Mouse (Mus musculus): Measurements from ENCODE around the gene Gm14180.
"Not testable (repeated sequence)": the region's sequence is repeated elsewhere in the genome, so short reads cannot be mapped to it uniquely, and the experiment has no call there.

Gene Gm14180

DNA sequence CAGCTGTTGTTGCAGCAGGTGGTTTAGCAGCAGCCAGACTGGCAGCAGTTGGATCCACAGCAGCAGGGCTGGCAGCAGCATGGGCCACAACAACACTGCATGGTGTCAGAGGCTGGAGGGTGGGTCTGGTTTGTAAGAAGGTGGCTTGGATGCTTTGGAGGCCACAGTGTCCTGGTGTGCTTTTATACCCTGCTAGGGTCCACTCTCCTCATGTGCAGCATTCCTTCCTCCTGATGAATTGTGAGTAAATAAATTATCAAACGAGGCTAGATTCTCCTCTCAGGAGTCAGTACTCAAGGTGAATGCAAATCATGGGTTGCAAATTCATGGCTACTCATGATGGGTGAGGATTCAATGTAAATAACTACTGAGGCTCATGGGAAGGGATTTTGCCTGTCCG is at the start of gene Gm14180:
Gene Gm14180 (minus strand): TSS at position 101 of the 400 bp plus-strand sequence.
- DNase-seq (ENCODE audit: low read depth), result no peak

DNA sequence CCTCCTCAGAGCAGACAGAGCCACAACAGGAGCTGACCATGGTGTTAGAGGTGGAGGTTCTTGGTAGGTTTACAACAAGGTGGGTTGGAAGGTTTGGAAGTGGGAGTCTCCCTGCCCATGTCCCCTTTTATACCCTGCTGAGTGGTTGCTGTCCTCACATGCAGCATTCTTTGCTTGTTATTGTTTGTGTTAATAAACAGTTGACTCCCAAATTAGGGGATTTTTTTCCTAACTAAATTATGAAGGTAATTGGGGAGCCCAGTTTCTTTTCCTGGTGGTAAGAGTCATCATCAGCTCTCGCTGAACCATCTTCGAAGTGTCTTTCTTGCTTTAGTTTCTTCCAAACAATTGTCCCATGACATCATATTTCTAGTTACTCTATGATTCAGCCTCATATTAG is 46.5 kb upstream of the Gm14180 start, which contains the start of gene Krtap4-8:
Gene Krtap4-8 (minus strand): TSS at position 101 of the 400 bp plus-strand sequence.
- no peak for DNase-seq (ENCODE audit: low read depth)

DNA sequence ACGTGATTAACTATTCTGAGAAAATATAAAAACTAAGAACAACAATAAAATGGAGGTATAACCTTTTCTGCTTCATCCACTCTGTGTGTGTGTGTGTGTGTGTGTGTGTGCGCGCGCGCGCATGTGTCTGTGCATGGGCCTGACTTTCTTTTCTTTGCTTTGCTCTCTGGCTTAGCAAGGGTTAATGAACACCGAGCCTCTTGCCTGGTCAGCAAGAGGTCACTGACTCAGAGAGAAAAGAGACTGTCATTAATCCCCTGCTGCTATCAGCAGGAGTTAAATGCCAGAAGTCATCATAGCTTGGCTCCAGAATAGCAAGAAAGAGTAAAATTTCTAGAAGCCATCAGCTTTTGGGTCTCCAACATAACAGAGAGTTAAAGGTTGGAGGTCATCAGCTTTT is 44.3 kb upstream of the Gm14180 start:
- DNase-seq (ENCODE audit: low read depth), result no peak

DNA sequence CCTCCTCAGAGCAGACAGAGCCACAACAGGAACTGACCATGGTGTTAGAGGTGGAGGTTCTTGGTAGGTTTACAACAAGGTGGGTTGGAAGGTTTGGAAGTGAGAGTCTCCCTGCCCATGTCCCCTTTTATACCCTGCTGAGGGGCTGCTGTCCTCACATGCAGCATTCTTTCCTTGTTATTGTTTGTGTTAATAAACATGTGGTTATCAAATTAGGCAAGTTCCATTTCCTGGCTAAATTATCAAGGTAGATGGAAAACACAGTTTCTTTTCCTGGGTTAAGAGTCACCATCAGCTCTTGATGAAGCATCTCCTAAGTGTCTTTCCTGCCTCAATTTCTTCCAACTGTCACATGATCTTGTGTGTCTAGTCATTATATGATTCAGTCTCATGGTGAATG is 38.7 kb upstream of the Gm14180 start, which contains the start of gene Gm11595:
Gene Gm11595 (minus strand): TSS at position 101 of the 400 bp plus-strand sequence.
- not testable (repeated sequence) for DNase-seq (ENCODE audit: low read depth)

DNA sequence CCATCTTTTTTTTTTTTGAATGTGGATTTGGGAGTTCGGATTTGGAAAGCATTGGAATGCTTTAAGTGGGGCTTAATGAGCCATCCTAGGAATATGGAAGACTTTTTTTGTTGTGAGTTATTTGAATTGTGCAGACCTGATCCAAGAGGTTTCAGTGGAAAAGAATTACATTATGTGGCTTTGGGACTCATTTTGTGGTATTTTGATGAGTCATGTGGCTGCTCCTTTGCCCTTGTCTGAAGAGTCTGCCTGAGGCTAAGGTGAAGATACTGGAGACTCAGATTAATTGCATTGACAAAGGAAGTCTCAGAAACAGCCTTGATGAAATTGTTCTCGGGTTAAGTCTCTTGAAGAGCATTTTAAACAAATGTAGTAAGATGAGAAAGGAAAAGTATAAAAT is 34.3 kb upstream of the Gm14180 start:
- DNase-seq (ENCODE audit: low read depth), result no peak

DNA sequence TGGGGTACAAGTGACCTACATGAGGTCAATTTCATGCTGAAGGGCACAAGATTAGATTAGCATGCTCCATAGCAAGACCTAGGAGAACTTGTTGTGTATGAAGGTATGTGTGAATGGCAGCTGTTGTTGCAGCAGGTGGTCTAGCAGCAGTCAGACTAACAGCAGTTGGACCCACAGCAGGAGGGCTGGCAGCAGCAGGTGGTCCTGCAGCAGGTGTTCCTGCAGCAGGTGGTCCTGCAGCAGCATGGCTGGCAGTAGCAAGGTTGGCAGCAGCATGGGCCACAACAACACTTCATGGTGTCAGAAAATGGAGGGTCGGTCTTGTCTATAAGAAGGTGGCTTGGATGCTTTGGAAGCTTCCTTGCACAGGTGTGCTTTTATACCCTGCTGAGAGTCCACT is 24.8 kb upstream of the Gm14180 start:
- DNase-seq (ENCODE audit: low read depth), result no peak

DNA sequence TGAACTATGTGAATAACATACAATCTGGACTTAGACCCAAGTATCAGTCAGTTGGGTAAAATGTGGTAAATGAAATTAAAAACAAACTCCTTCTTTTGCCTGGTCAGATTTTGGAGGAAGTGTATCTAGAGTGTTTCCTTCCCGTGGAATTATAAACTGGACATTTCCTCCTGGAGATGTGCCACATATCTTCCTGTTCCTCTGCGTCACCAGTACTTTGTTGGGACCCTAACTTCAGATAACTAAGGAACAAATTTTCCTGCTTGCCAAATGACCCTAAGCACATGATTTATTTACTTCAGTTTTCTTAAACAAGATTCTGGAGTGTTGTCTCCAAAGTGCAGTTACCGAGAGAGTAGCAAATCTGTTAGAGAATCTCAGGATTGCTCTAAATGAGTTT is 9.9 kb upstream of the Gm14180 start:
- DNase-seq (ENCODE audit: low read depth), result no peak

DNA sequence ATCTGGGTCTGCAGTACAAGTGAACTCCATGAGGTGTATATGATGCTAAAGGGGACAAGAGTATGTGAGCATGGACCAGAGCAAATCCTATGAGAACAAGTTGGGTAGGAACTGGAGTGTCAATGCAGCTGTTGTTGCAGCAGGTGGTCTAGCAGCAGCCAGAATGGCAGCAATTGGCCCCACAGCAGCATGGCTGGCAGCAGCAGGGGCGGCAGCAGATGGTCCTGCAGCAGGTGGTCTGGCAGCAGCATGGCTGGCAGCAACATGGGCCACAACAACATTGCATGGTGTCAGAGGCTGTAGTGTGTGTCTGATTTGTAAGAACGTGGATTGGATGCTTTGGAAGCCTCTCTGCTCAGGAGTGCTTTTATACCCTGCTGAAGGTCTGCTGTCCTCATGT is 10.0 kb downstream of the Gm14180 start:
- no peak for DNase-seq (ENCODE audit: low read depth)

DNA sequence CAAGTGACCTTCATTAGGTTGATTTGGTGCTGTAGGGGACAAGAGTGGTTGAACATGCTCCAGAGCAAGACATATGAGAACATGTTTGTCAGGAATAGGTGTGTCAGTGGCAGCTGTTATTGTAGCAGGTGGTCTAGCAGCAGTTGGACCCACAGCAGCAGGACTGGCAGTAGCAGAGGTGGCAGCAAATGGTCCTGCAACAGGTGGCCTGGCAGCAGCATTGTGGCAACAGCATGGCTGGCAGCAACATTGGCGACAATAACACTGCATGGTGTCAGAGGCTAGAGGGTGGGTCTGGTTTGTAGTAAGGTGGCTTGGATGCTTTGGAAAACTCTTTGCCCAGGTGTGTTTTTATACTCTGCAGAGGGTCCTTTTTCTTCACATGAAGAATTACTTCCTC is 15.3 kb downstream of the Gm14180 start:
- no peak for DNase-seq (ENCODE audit: low read depth)

DNA sequence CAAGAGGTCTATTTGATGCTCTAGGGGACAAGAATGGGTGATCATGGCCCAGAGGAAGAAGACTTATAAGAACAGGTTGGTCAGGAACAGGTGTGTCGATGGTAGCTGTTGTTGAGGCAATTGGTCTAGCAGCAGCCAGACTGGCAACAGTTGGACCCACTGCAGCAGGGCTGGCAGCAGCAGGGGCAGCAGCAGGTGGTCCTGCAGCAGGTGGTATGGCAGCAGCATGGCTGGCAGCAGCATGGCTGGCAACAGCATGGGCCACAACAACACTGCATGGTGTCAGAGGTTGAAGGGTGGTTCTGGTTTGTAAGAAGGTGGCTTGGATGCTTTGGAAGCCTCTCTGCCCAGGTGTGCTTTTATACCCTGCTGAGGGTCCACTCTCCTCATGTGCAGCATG is 43.6 kb downstream of the Gm14180 start, which contains the start of gene Gm14190:
Gene Gm14190 (minus strand): TSS at position 278 of the 400 bp plus-strand sequence.
- no peak for DNase-seq (ENCODE audit: low read depth)

DNA sequence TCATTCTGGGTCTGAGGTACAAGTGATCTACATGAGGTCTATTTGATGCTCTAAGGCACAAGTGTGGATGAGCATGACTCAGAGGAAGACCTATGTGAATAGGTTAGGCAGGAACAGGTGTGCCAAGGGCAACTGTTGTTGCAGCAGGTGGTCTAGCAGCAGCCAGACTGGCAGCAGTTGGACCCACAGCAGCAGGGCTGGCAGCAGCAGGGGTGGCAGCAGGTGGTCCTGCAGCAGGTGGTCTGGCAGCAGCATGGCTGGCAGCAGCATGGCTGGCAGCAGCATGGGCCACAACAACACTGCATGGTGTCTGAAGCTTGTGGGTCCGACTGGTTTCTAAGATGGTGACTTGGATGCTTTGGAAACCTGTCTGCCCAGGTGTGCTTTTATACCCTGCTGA is 48.9 kb downstream of the Gm14180 start:
- not testable (repeated sequence) for DNase-seq (ENCODE audit: low read depth)

Data from naive thymus-derived CD4-positive, alpha-beta T cell, adult 2 months (primary cell).